Mouse (Mus musculus): ENCODE results near the gene Esp31. TPM values are rescaled to one million over a fixed set of nuclear protein-coding genes. Genes with fewer than 3 reads are reported as not detected.

Esp31 gene
- not detected for polyA plus RNA-seq (2017; shearing (Covaris generic))

- ATAC-seq, result no peak
Measured at GRCm38 (mm10) chr17:38639147-38639546, at the start of gene Esp31. TSS of gene Esp31 (plus strand) at chr17:38639447.

Other genes with a start within 250 kb of the Esp31 start
- not detected for gene Esp36, start 219.3 kb upstream of the Esp31 start, polyA plus RNA-seq (2017; shearing (Covaris generic))
- not detected for gene Esp34, start 85.3 kb upstream of the Esp31 start, polyA plus RNA-seq (2017; shearing (Covaris generic))

Data from inflammation-experienced regulatory T-cells, adult 6 months (primary cell).